Mouse (Mus musculus): ENCODE data around the gene Zfp719.

The Zfp719 gene

DNA sequence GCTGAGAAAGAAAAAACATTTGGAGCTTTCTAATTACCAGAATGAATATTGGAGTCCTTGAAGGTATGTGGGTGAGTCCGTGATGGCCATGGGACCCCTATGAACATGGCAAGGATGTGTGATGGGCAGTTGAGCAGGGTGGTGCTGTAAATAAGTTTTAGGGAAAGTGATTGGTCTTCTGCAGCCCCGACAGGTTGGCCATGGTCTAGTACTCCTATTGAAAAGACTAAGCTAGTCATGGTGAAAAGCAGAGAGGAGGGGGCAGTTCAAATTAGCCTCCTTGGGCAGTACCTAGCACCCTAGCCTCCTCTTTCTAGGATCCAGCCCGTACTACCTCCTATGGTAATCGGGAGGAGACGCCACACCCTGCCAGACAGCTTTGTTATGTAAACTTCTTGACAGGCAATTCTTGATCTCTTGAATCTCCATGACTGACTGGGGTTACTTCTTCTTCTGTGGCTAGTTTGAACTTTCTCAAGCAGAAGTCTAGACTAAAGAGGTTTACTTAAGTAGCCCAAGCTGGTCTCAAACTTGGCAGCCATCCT is 28.4 kb downstream of the Zfp719 start:
- in situ Hi-C loops (cut with MseI, MboI) = no loop called here

DNA sequence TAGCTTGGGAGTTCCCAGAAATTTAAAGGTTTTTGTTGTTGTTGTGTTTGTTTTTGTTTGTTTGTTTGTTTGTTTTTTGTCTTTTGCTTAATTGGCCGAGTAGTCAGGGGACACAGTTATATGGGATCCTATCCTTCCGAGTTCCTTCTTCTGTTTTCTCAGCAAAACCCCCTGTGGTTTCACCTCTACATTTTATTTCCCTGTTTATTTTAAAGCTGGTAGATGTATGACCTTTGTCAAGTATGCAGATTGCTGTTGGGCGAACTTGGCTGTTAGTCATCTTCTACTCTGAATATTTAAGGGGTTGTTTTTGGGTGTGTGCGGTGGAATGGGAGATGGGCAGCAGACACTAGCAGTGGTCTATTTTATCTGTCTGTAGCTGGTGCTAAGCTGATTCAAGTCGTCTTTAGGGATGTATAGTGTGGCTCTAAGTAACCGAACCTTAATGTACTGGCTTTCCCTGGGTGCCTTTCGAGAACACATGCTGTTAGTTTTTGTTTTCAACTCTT is 29.0 kb downstream of the Zfp719 start:
- in situ Hi-C loops (cut with MseI, MboI) = no loop called here

DNA sequence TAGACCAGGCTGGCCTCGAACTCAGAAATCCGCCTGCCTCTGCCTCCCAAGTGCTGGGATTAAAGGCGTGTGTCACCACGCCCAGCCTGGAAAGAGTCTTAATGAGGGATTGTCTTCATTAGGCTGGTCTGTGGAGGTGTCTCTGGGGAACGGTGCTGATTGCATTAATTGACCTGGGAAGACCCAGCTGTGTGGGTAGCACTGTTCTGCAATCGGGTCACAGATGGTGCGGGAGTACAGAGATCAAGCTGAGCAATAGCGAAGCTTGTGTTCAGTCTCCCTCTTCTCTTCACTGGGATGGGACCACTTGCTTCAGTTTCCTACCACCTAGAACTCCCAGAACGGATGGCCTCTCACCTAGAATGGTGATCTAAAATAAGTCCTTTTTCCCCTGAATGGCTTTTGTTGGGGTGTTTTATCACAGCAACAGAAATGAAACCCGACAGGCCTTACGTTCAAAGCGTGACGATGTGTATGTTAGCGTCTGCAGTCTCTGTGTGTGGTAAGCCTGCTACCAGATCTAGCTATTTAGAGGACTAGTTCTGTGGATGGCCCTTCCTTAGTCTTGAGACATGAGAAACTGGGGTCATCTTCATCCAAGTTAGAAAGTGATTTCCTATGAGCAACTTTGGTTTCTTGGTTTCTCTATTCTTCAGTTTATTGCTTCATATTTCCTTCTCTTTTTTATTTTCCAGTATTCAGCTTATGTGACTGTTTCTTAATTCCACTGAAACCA is 34.6 kb downstream of the Zfp719 start:
- in situ Hi-C loops (cut with MseI, MboI) = no loop called here

DNA sequence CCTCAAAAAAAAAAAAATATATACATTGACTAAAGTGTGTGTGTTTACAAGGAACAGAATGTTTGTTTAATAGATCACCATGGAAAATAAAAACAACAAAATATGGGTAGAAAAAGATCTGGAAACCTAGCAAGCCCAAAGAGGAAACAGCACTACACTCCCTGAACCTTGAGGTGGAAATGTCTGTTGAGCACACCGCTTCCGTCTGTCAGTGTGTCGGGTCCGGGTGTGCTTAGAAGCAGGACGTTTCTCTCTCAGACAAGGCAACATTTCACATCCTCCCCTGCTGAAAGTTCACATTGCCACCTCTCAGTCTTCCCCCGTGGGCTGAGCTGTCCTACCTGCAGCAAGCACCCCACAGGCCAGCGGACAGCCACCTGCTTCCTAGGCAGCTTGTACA is 43.5 kb downstream of the Zfp719 start:
- in situ Hi-C loops (cut with MseI, MboI) = no loop called here

DNA sequence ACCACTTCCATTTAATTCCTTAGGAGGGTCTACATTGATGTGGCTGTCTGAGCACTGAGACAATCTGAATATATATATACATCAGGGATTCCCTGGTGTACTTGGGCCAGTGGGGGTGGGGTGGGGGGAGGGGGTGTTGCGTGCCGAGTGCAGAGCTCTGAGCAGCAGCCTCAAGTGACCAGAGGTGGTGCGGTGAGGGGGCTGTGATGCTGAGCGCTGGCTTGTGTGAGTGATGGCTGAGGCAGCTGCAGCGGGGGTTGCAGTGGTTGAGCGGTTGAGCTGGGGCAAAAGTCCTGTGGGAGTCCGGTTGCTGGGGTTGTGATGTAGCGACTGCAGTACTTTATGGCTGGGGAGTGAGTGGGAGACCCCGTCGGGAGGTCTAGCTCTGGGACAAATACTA is 44.4 kb downstream of the Zfp719 start:
- in situ Hi-C loops (cut with MseI, MboI) = no loop called here

DNA sequence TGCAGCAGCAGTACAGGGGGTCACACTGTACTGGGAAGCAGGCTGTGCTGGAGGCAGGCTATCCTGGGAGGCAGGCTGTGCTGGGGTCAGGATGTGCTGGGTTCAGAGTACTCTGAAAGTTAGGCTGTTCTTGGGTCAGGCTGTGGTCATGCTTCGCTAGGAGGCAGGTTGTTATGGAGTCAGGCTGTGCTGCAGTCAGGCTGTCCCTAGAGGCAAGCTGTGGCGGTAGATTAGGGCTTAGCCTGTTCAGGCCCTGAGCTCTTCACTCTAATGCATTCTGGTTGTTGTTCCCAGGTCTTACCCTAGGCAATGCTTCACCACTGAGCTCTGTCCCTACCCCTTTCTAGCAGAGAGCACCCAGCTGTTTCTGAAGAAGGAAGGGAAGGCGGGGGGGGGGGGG is 45.7 kb downstream of the Zfp719 start:
- in situ Hi-C loops (cut with MseI, MboI) = no loop called here

DNA sequence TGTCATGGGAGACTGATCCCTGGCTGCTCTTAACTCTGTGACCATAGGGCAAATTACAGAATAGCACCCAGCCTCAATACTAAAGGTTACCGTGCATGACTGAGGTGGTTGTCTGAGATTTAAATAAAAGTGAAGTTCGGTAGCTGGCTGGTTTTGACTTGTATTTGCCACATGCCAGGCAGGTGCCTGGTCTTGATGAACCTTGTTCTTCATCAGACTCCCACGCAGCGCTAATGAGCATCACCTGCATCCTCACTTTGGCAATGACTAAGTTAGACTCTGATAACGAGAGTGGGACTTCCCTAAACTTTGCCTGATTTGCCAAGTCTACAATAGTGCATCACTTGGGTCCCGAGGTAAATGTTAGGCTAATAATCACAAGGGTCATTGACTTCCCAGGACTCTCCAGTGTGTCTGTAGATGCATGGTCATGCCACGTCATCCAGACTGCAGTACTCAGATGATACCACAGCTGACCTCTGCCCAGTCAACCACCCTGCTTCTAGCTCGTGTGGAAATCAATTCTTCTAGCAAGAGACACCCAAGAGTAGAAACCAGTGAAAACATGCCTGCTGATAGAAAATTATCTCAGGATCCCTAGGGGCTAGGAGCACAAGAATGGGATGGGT is 46.5 kb downstream of the Zfp719 start:
- in situ Hi-C loops (cut with MseI, MboI) = no loop called here

DNA sequence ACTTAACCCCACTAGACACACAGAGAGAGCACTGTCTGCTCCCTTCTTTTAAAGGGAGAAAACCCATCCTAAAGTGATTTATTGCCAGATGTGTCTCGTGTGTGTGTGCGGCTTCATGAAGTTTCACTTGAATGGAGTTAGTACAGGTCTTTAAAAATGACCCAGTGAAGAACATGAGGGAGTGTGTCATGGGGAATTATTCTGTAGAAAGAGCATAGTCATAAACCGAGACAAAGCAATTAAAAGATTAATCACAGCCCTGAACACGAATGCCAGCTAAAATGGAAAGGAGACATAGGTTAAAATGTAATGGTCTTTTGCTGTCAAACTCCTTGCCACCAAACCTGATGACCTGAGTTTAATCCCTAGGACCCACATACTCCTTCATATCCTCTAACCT is 54.5 kb downstream of the Zfp719 start:
- in situ Hi-C loops (cut with MseI, MboI) = no loop called here

DNA sequence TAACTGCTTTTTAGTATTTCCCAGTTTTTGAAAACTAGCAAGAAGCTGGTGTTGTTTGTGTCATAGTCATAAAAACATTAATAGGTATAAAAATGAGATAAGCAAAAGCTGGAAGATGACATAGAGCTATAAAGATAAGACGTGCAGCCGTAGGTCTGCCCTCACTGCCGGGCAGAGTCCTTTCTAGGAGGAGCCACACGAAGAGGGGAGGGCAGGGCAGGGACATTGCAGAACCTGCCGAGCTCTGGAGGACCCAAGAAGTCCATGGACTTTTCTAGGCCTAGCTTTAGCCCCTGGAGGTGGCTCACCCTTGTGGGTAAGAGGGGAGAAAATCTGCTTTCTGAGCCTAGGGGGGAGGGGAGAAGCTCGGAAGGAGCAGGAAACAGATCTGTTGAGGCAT is 55.1 kb downstream of the Zfp719 start, which contains the start of gene Ceacam18:
Ceacam18 (plus strand) TSS at position 208 of the 400 bp plus-strand sequence.
- in situ Hi-C loops (cut with MseI, MboI) = no loop called here

DNA sequence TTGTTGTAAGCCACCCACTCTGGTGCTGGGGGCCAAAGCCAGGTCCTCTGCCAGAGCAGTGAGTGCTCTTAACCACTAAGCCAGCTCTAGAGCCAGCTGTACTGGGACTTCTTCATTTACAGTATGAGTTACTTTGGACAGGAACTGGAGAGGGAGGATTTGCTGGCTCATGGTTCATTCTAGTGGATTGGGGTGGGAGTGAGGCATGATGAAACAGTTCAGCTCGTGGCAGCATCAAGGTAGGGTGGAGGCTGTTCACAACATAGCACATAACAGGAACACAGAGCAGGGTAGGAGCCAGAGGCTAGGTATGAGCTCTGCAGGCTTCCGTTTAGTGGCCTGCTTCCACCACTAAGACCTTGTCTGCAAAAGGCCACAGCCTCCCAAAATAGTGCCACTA is 56.8 kb downstream of the Zfp719 start:
- in situ Hi-C loops (cut with MseI, MboI) = no loop called here

DNA sequence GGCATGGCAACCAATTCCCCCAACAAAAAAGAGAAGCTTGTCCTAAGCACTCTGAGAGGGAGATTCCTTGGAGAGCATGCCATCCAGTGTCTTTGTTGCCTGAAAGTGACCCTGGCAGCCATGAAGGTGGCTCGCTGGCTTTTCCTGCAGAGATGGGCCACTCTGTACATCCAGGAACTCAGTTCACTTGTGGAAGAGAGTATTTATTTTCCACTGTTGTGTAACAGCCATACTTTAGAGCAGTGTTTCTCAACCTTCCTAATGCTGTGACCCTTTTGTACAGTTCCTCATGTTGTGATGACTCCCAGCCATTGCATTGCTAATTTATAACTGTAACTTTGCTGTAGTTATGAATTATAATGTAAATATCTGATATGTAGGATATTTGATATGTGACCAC is 57.7 kb downstream of the Zfp719 start:
- in situ Hi-C loops (cut with MseI, MboI) = no loop called here

DNA sequence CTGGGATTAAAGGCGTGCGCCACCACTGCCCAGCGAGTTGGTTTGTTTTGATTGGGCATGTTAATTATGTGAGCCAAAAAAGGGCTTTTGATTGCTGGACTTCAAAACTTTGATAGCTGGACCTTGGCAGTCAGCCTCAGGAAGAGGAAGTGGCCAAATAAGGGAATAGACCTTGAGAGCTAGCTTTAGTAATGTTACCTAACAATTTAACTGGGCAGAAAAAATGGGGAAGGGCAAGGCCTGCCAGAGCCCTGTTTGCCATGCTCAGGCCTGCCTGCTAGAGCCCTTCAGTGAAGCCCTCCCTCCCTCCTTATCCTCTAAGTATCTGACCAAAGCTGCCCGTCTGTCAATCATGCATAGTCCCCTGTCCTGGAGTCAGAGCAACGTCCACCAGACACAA is 63.2 kb downstream of the Zfp719 start:
- in situ Hi-C loops (cut with MseI, MboI) = no loop called here

Measured in mouse trophoblast stem cell (cell line).